Mouse (Mus musculus) lung, embryonic 14.5 days (tissue): Measurements from ENCODE around the gene Trabd. TPM values are rescaled to one million over a fixed set of nuclear protein-coding genes. Genes with fewer than 3 reads are reported as not detected.

ENCODE experiments used
- ATAC-seq: fragments of 200-750 bp; cut with Nextera tagmentation; 2 replicates; pipeline ENCODE4 v1.8.0; 2017; ENCODE audit warnings: mild to moderate bottlenecking, moderate TSS enrichment, moderate library complexity; ENCODE audit not compliant: insufficient read depth
- DNase-seq: peaks from one replicate; pipeline ENCODE4 v3.0.0-alpha.2; 2015
- H3K27ac ChIP-seq: fragments of 300-500 bp; sonication (generic); 2 replicates; pipeline ENCODE4 v1.5.1; 2014; ENCODE audit warnings: low read depth, mild to moderate bottlenecking, moderate library complexity
- H3K27me3 ChIP-seq: fragments of 300-500 bp; sonication (generic); 2 replicates; pipeline ENCODE4 v1.6.1; 2014; ENCODE audit warnings: low read length, control low read depth; ENCODE audit not compliant: insufficient read depth
- H3K36me3 ChIP-seq: fragments of 300-500 bp; sonication (generic); 2 replicates; pipeline ENCODE4 v1.6.1; 2014; ENCODE audit warnings: control low read depth; ENCODE audit not compliant: insufficient read depth
- H3K4me1 ChIP-seq: fragments of 300-500 bp; sonication (generic); 2 replicates; pipeline ENCODE4 v1.6.1; 2014; ENCODE audit warnings: antibody characterized with exemption, control low read depth; ENCODE audit not compliant: insufficient read depth
- H3K4me2 ChIP-seq: fragments of 300-500 bp; sonication (generic); 2 replicates; pipeline ENCODE4 v1.6.1; 2014; ENCODE audit warnings: mild to moderate bottlenecking
- H3K4me3 ChIP-seq: fragments of 300-500 bp; sonication (generic); 2 replicates; pipeline ENCODE4 v1.5.1; 2014; ENCODE audit warnings: low read depth, low read length
- H3K9ac ChIP-seq: fragments of 300-500 bp; sonication (generic); 2 replicates; pipeline ENCODE4 v1.6.1; 2014
- H3K9me3 ChIP-seq: fragments of 300-500 bp; sonication (generic); 2 replicates; pipeline ENCODE4 v1.6.1; 2016; ENCODE audit warnings: low read depth, low read length, control low read depth
- CTCF ChIP-seq: IDR thresholded peaks from 2 replicates; pipeline ENCODE4 v1.5.1; 2016; ENCODE audit warnings: antibody characterized with exemption, low read depth
- WGBS: fragments of 180-500 bp; shearing (Covaris S2); extraction: QIAGEN DNeasy Blood & Tissue Kit; methylation state at CpG from one replicate; pipeline ENCODE4 v1.1.7; 2014; 5-methylcytosine and 5-hydroxymethylcytosine counted together
- polyA plus RNA-seq: library from polyadenylated mRNA; unstranded; fragments of >200 nt; fragmentation: Nextera tagmentation; extraction: Ambion mirVana; gene quantifications from 2 replicates; pipeline ENCODE4 v1.2.1, GENCODE M21; 2014

Trabd gene
- polyA plus RNA-seq, 1 experiment from 2014 or later, result 51.6 TPM

GRCm38 (mm10) chr15:89067609-89068008 is 7.3 kb upstream of the Trabd start:
- H3K4me1 ChIP-seq, result no peaks in the 10 kb centered on the region
- peak overlapping the region; percentile 11; the same call in 1 of the 2 replicates for H3K4me3 ChIP-seq
- H3K27ac ChIP-seq, result no peak overlapping the region
- no peak for DNase-seq
- H3K27me3 ChIP-seq, result peaks cover 40% of the 10 kb centered on the region
- TF ChIP-seq CTCF, result no peak
- peak overlapping the region; percentile 42 for H3K4me2 ChIP-seq
- no peak for ATAC-seq
- 26% methylated on average over 35 of the region's 35 CpGs for WGBS
- no peaks in the 10 kb centered on the region for H3K36me3 ChIP-seq
- no peaks in the 10 kb centered on the region for H3K9me3 ChIP-seq
- H3K9ac ChIP-seq, result no peak overlapping the region

GRCm38 (mm10) chr15:89068226-89068625 is 6.7 kb upstream of the Trabd start:
- TF ChIP-seq CTCF, result no peak
- Histone ChIP-seq H3K27me3 (peaks cover 40% of the 10 kb centered on the region), H3K9ac (no peak overlapping the region), H3K36me3 (no peaks in the 10 kb centered on the region), H3K27ac (no peak overlapping the region), H3K4me1 (no peaks in the 10 kb centered on the region), H3K4me3 (peak overlapping the region; percentile 11), H3K9me3 (no peaks in the 10 kb centered on the region), H3K4me2 (peak overlapping the region; percentile 42)
- ATAC-seq, result peak; percentile 31; the same call in 1 of the 2 replicates
- DNase-seq, result peak; percentile 56
- WGBS, result 15% methylated on average over 26 of the region's 26 CpGs

GRCm38 (mm10) chr15:89069336-89069840 is 5.5 kb upstream of the Trabd start:
- H3K4me2 ChIP-seq, result no peak overlapping the region
- H3K9ac ChIP-seq, result no peak overlapping the region
- no peaks in the 10 kb centered on the region for H3K4me1 ChIP-seq
- no peak overlapping the region for H3K4me3 ChIP-seq
- no peak overlapping the region for H3K27ac ChIP-seq
- H3K36me3 ChIP-seq, result no peaks in the 10 kb centered on the region
- no peak for ATAC-seq
- no peak for TF ChIP-seq CTCF
- H3K27me3 ChIP-seq, result peaks cover 34% of the 10 kb centered on the region
- H3K9me3 ChIP-seq, result no peaks in the 10 kb centered on the region
- no peak for DNase-seq
- 67% methylated on average over 19 of the region's 19 CpGs for WGBS

GRCm38 (mm10) chr15:89070606-89071005 is 4.3 kb upstream of the Trabd start:
- no peak overlapping the region for H3K4me2 ChIP-seq
- DNase-seq (no peak), ATAC-seq (no peak)
- H3K4me3 ChIP-seq, result no peak overlapping the region
- H3K36me3 ChIP-seq, result no peaks in the 10 kb centered on the region
- no peaks in the 10 kb centered on the region for H3K9me3 ChIP-seq
- H3K27me3 ChIP-seq, result peaks cover 34% of the 10 kb centered on the region
- no peaks in the 10 kb centered on the region for H3K4me1 ChIP-seq
- WGBS, result 59% methylated on average over 24 of the region's 24 CpGs
- no peak overlapping the region for H3K9ac ChIP-seq
- no peak overlapping the region for H3K27ac ChIP-seq
- TF ChIP-seq CTCF, result no peak

GRCm38 (mm10) chr15:89073993-89074603 is 826 bp upstream of the Trabd start:
- Histone ChIP-seq H3K4me2 (peak overlapping the region; percentile 73; the same call in 1 of the 2 replicates), H3K4me1 (0 out of 2 replicates have a peak, but pooled peaks cover 5% of the 10 kb centered on the region), H3K9ac (no peak overlapping the region), H3K27me3 (peaks cover 3% of the 10 kb centered on the region; the same call in 1 of the 2 replicates), H3K9me3 (no peaks in the 10 kb centered on the region), H3K4me3 (no peak overlapping the region), H3K36me3 (no peaks in the 10 kb centered on the region), H3K27ac (no peak overlapping the region; the same call in 1 of the 2 replicates)
- ATAC-seq (no peak), DNase-seq (no peak)
- no peak for TF ChIP-seq CTCF
- 61% methylated on average over 10 of the region's 10 CpGs for WGBS

- H3K4me2 ChIP-seq, result peak overlapping the region; percentile 73
- peak overlapping the region; percentile 88 for H3K27ac ChIP-seq
- peak; percentile 96 for DNase-seq
- peak overlapping the region; percentile 78 for H3K4me3 ChIP-seq
- H3K9ac ChIP-seq, result peak overlapping the region; percentile 81
- ATAC-seq, result peak; percentile 91
- 0 out of 2 replicates have a peak, but pooled peaks cover 5% of the 10 kb centered on the region for H3K4me1 ChIP-seq
- H3K36me3 ChIP-seq, result peaks cover 10% of the 10 kb centered on the region; the same call in 1 of the 2 replicates
- H3K27me3 ChIP-seq, result no peaks in the 10 kb centered on the region
- TF ChIP-seq CTCF, result peak; percentile 44
- H3K9me3 ChIP-seq, result no peaks in the 10 kb centered on the region
- WGBS, result under 1% methylated on average over 36 of the region's 59 CpGs
Measured at GRCm38 (mm10) chr15:89075478-89076147, 689 bp downstream of the Trabd start.

- peak overlapping the region; percentile 78 for H3K4me3 ChIP-seq
- H3K9me3 ChIP-seq, result no peaks in the 10 kb centered on the region
- 0 out of 2 replicates have a peak, but pooled peaks cover 5% of the 10 kb centered on the region for H3K4me1 ChIP-seq
- ATAC-seq (peak; percentile 62), DNase-seq (peak; percentile 56)
- peak overlapping the region; percentile 88 for H3K27ac ChIP-seq
- peak overlapping the region; percentile 81 for H3K9ac ChIP-seq
- peak overlapping the region; percentile 73 for H3K4me2 ChIP-seq
- no peaks in the 10 kb centered on the region for H3K27me3 ChIP-seq
- TF ChIP-seq CTCF, result no peak
- peaks cover 15% of the 10 kb centered on the region for H3K36me3 ChIP-seq
- WGBS, result under 1% methylated on average over 27 of the region's 39 CpGs
Measured at GRCm38 (mm10) chr15:89076156-89076731, 1.3 kb downstream of the Trabd start.
